Mouse (Mus musculus) G1E (cell line): Measurements from ENCODE around the gene Reep3. TPM values are rescaled to one million over a fixed set of nuclear protein-coding genes. Genes with fewer than 3 reads are reported as not detected.

Experiments
- ATAC-seq: 2 replicates; pipeline ENCODE4 v1.8.0; 2016; ENCODE audit warnings: mild to moderate bottlenecking; ENCODE audit not compliant: insufficient number of reproducible peaks, poor library complexity, low FRiP score, severe bottlenecking; ENCODE audit errors: extremely low read depth
- DNase-seq: peaks from one replicate; pipeline ENCODE4 v3.0.0; 2012; ENCODE audit warnings: low spot score
- H3K27me3 ChIP-seq: 2 replicates; pipeline ENCODE4 v1.6.1; 2012; ENCODE audit warnings: mild to moderate bottlenecking, low read length, inconsistent platforms; ENCODE audit not compliant: insufficient read depth
- H3K36me3 ChIP-seq: replicated peaks from 2 replicates; pipeline ENCODE3; 2012; ENCODE audit warnings: mild to moderate bottlenecking, inconsistent platforms
- H3K4me1 ChIP-seq: 2 replicates; pipeline ENCODE4 v1.6.1; 2012; ENCODE audit warnings: low read depth, low read length, inconsistent platforms, mixed read lengths; ENCODE audit not compliant: insufficient read depth
- H3K4me3 ChIP-seq: 2 replicates; pipeline ENCODE4 v1.5.1; 2012; ENCODE audit warnings: low read depth, mild to moderate bottlenecking, inconsistent platforms, low read length, moderate library complexity, mixed read lengths
- H3K9me3 ChIP-seq: replicated peaks from 2 replicates; pipeline ENCODE4 v1.6.1; 2012; ENCODE audit warnings: inconsistent platforms
- CTCF ChIP-seq: IDR thresholded peaks from 2 replicates; pipeline ENCODE4 v1.5.1; 2012; ENCODE audit warnings: low read depth, low read length, inconsistent platforms, mixed read lengths
- GATA1 ChIP-seq: IDR thresholded peaks from 2 replicates; pipeline ENCODE4 v1.6.1; 2012; ENCODE audit warnings: borderline replicate concordance, low read length, inconsistent platforms, mixed read lengths
- GATA2 ChIP-seq: IDR thresholded peaks from 2 replicates; pipeline ENCODE4 v1.6.1; 2012; ENCODE audit warnings: low read depth, low read length, inconsistent platforms, borderline replicate concordance
- POLR2AphosphoS5 ChIP-seq: IDR thresholded peaks from 2 replicates; pipeline ENCODE4 v1.6.1; 2012; ENCODE audit warnings: low read depth, low read length, inconsistent platforms; ENCODE audit not compliant: insufficient replicate concordance
- TAL1 ChIP-seq: conservative IDR thresholded peaks from 2 replicates; pipeline ENCODE4 v1.6.1; 2012; ENCODE audit warnings: low read depth, low read length, inconsistent platforms, mixed read lengths
- polyA plus RNA-seq: library from polyadenylated mRNA; stranded (reverse); fragments of >175 nt; gene quantifications from 2 replicates; pipeline ENCODE4 v1.2.3, GENCODE M21; 2012
- total RNA-seq, 2 experiments: library from RNA; stranded (forward) in 1 of 2; stranded (reverse) in 1 of 2; fragments of 200-1000 nt in 1 of 2; fragments of >200 nt in 1 of 2; fragmentation: Nextera tagmentation in 1 of 2; gene quantifications; 2 replicates each; pipeline ENCODE4 v1.2.3; 2014 to 2017

Gene Reep3
- total and polyA plus RNA-seq, 3 experiments: 2.1 to 42.7 (median 21.9) TPM

GRCm38 (mm10) chr10:67049621-67050020 is 47.1 kb downstream of the Reep3 start:
- Histone ChIP-seq H3K9me3 (no peaks in the 10 kb centered on the region), H3K4me1 (no peaks in the 10 kb centered on the region), H3K27me3 (no peaks in the 10 kb centered on the region), H3K4me3 (no peak overlapping the region), H3K36me3 (peaks cover 22% of the 10 kb centered on the region)
- no peak for DNase-seq
- ATAC-seq: no peak
- TF ChIP-seq GATA2 (no peak), GATA1 (no peak), CTCF (no peak), POLR2AphosphoS5 (no peak), TAL1 (no peak)

GRCm38 (mm10) chr10:67048871-67049615 is 47.7 kb downstream of the Reep3 start:
- no peaks in the 10 kb centered on the region for H3K9me3 ChIP-seq
- ATAC-seq (no peak), DNase-seq (no peak)
- H3K36me3 ChIP-seq: peaks cover 24% of the 10 kb centered on the region
- H3K27me3 ChIP-seq: no peaks in the 10 kb centered on the region
- peaks cover 2% of the 10 kb centered on the region; the same call in 1 of the 2 replicates for H3K4me1 ChIP-seq
- TF ChIP-seq GATA2 (no peak), GATA1 (no peak), CTCF (no peak), TAL1 (no peak), POLR2AphosphoS5 (no peak)
- no peak overlapping the region for H3K4me3 ChIP-seq

DNA sequence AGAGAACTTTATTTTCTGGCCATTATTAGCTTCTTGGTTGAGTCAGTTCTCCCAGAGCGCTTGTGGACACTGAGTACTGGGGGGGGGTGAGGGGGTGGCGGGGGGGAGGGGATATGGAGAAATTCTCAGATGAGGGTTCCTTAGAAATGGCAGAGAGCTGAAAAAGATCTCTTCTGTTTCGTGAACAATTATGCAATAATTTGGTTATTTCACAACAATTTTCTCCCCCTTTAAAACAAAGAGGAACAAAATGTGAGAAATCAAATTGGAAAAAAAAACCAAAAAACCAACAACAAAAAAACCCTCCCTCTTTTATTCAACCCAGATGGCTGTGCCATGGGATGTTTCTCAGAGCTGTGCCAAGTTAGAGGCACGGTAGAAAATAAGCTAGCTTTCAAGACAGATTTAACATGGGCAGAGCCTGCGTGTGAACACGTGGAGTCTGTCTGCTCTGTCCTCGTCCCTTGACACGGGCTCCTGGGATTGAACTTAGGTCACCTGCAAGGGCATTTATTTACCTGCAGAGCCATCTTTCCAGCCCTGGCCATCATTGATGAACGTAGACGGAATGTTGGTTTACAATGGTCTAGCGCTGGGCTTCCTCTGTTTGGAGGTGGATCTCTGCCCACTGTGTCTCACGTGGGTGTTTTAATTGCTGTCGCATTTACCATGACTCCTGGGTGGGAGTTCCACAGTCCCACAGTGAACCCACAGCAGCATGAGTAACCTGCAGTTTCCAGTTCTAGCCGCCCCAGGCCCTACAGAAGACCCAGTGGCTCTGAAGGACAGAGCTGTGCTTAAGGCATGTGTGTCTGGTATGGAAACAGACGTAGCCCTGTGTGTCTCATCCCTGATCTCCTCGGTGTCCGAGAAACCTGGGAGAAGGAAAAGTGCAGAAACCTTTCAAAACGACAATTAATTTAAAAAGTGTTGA is 48.8 kb downstream of the Reep3 start:
- DNase-seq (no peak), ATAC-seq (no peak)
- Histone ChIP-seq H3K4me1 (peaks cover 12% of the 10 kb centered on the region), H3K4me3 (no peak overlapping the region), H3K36me3 (peaks cover 30% of the 10 kb centered on the region), H3K9me3 (no peaks in the 10 kb centered on the region), H3K27me3 (no peaks in the 10 kb centered on the region)
- TF ChIP-seq GATA1: no peak
- no peak for TF ChIP-seq TAL1
- TF ChIP-seq CTCF: no peak
- TF ChIP-seq POLR2AphosphoS5: no peak
- TF ChIP-seq GATA2: no peak

DNA sequence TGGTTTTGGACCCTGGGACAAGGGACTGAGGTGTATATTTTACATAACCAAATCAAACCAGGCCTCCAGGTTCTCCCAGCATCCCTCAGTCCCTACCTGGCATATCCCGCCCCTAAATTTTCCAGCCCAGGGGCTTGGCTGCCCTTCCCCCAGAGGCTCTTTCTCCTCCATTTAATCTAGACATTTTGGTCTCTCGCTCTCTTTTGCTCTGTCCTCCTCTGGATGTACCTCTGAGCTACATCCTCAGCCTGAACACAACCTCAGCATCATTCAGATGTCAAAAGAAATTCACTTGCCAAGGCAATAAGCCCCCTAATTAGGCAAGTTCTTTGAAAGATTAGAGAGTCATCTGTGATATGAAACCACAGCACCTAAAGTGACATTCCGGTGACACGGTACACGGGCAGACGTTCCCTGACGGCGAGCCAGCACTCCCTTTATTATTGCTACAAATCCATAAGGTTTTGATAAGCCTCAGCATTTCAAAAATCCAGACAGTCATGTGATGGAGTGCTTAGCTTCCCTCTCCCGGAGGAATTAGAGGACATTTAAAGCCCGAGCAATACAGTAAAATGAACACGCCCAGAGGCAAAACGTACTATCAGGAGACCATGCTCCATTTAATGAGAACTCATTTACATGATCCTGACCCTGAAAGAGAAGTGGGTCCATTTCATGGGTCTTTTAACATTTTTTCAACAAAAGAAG is 51.4 kb downstream of the Reep3 start:
- ATAC-seq (no peak), DNase-seq (no peak)
- peaks cover 25% of the 10 kb centered on the region for H3K36me3 ChIP-seq
- no peaks in the 10 kb centered on the region for H3K27me3 ChIP-seq
- H3K4me3 ChIP-seq: no peak overlapping the region
- H3K4me1 ChIP-seq: peaks cover 16% of the 10 kb centered on the region
- TF ChIP-seq POLR2AphosphoS5: no peak
- no peak for TF ChIP-seq GATA1
- TF ChIP-seq CTCF: no peak
- no peak for TF ChIP-seq GATA2
- no peak for TF ChIP-seq TAL1
- no peaks in the 10 kb centered on the region for H3K9me3 ChIP-seq

DNA sequence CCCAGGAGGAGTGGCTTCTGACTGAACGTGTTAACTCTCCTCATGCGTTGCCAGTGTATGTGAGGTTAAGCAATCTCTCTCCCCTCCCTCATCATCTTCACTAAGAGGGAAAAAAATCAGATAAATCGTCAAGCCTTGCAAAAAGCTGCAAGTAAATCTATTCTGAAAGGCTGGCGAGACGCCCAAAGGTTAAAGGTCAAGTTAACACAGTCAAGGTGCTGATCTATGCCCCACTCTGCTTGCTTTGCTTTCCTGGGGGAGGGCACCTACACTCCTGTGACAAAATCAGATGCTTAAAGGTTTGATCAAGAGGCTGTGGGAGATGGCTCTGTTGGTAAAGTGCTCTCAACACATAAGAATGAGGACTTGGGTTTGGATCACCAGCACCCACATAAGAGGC is 52.4 kb downstream of the Reep3 start:
- Histone ChIP-seq H3K27me3 (no peaks in the 10 kb centered on the region), H3K9me3 (no peaks in the 10 kb centered on the region), H3K36me3 (peaks cover 22% of the 10 kb centered on the region), H3K4me1 (peaks cover 16% of the 10 kb centered on the region), H3K4me3 (no peak overlapping the region)
- no peak for ATAC-seq
- TF ChIP-seq GATA2 (no peak), TAL1 (no peak), POLR2AphosphoS5 (no peak), GATA1 (no peak), CTCF (no peak)
- no peak for DNase-seq

DNA sequence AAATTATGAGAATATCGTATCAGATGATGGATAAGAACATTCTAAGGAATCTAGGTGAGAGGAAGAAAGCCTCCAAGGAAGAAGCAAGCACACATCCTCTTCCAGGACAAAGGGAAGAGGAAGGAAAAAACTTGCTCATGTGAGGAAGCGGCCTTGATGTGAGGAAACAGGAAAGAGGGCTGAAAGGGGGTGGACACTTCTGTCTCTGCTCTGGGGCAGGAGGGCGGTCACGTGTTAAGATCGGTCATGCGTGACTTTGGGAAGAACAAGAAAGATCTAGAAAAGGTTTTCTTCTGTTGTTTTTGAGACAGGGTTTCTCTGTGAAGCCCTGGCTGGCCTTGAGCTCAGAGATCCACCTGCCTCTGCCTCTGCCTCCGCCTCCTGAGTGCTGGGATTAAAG is 53.5 kb downstream of the Reep3 start:
- TF ChIP-seq GATA1 (no peak), POLR2AphosphoS5 (no peak), TAL1 (no peak), CTCF (no peak), GATA2 (no peak)
- peaks cover 16% of the 10 kb centered on the region for H3K4me1 ChIP-seq
- peaks cover 29% of the 10 kb centered on the region for H3K36me3 ChIP-seq
- no peaks in the 10 kb centered on the region for H3K9me3 ChIP-seq
- no peak overlapping the region for H3K4me3 ChIP-seq
- DNase-seq: no peak
- ATAC-seq: peak; percentile 70
- no peaks in the 10 kb centered on the region for H3K27me3 ChIP-seq
